Mouse (Mus musculus) cerebellum, adult 8-10 months (tissue): ENCODE data around the gene Atp1a4.

Experiments
- DNase-seq: peaks from one replicate; pipeline ENCODE4 v3.0.0; 2022

Atp1a4 gene

DNA sequence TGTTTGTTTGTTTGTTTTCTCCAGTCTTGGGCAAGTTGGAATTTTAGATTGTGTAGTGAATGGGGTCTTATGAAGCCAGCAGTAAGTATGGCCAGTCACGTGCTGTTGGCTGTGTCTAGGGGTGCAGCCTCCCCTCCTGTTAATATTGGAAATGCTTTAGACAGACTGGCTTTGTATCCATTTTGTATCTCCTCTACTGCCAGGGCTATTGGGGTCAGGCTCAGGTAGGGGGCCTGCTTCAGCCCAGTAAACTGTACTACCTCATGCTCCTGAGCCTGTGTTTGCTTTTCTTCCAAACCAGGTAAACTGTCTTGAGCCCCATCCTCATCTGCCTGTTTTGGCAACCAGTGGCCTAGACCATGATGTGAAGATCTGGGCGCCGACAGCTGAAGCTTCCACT, 66.0 kb downstream of the Atp1a4 start:
- DNase-seq = no peak

DNA sequence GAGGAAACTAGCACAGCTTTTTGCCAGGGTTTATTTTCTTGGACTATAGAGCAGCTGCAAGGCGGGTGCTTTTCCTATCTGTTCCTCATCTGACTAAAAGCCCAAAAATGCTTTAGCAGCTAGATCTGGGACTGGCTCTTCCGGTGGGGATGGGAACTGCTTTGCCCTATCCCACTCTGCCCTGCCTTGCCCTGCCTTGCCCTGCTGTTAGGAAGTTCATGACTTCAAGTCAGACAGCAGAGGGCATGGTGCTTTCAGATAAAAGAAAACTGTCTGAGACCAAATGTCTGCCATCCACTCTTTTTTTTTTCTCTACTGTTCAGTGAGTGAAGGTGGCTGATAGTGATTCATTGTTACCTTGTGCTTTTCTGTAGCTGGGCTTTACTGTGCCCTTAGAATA, 66.6 kb downstream of the Atp1a4 start:
- DNase-seq = no peak

DNA sequence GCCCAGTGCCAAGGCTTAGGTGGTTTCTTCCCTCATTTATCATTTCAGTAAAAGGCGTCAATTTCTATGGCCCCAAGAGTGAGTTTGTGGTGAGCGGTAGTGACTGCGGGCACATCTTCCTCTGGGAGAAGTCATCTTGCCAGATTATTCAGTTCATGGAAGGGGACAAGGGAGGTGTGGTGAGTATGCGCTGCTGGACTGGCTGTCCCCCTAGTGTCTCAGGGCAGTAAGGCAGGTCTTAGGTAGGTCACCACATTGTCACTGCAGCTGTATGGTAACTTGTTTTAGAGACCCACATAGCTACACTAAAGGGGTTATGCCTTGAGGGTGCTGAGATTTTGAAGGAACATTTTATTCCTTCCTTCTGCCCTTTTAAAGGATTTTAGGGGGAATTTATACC, 69.3 kb downstream of the Atp1a4 start:
- no peak for DNase-seq

DNA sequence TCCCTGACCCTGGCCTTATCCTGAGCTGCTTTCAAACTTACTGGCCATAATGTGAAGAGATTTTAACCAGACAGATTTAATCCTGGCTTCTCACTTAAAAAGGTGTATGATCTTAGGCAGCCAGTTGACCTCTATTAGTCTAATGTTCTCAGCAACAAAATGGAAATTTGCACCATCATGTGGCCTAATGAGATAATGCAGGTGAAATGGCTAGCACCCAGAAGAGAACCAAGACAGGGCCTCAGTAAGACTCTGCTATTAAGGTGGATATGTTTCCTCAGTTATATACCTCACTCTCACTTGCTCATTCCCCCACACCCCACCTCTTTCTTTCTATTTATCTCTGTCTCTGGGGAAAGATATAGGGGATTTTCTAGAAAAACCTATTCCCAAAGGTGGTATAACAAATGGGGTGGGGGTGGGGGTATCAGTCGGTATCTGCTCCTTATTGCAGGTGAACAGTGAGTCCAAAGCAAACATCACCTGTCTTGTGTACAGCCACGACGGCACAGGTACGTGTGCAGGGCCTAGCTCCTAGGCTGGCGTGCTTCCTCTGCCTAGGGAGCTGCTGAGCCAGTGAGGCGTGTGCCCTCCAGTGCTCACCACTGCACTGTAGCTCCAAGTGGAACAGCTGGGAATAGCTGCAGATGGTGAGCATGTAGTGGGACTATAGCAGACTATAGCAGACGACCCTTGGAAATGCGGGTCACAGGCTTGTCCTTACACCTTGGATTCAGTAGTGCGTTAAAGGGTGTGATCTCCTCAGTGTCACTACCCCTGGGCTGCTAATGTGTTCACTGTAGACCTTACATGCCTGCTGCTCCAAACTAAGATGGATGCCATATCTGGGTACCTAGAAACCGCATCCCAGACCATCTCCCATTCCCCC, 71.6 kb downstream of the Atp1a4 start:
- DNase-seq = no peak

DNA sequence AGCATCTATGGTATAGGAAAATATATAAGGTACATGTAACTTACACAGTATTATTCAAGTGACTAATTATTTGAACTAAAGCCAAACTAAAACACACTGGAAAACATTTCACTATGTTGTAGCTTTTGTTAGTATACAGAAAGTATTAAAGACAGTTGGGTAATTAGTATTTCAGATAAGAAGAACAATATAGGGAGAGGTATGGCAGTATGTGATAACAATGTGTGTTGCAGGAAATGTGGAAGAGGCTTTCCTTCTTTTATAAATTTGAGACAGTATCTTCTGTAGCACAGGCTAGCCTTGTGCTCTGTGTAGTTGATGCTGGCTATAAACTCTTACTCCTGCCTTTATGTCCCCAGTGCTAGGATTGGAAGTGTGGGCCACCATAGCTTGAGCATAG, 74.3 kb downstream of the Atp1a4 start:
- DNase-seq = no peak

DNA sequence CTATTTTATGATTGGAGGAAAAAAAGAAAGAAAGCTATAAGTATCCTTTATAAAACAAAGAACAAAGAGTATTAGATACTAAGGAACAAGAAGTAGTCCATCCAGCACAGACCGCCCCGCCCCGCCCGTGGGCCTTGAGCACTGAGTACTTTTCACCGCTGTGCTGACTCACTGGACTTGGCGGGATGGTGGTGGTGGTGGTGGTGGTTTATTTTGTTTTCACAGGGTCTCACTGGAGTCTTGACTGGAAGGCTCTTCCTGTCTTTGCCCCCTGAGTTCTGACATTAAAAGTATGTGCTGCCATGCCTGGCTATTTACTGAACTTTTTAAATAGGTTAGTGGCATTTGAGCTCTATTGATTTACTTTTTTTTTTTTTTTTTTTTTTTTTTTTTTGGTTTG, 75.2 kb downstream of the Atp1a4 start:
- no peak for DNase-seq

DNA sequence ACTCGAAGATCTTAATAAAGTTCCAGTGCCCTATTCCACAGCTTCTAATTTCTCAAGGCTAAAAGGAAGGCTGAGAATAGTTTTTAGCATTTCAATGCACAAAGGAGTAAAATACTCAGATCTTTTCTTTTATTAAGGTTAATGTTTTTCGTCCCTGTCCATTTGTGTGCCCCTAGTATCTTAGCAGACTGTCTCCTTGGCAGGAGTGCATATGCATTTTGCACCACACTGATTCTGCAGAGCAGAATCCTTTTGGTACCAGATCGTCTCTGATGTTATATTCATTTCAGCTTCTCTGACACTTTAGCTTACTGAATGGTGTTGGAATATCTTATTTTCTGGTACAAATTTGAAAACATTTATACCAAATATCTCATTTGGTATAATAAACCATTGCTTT, 76.4 kb downstream of the Atp1a4 start:
- no peak for DNase-seq

DNA sequence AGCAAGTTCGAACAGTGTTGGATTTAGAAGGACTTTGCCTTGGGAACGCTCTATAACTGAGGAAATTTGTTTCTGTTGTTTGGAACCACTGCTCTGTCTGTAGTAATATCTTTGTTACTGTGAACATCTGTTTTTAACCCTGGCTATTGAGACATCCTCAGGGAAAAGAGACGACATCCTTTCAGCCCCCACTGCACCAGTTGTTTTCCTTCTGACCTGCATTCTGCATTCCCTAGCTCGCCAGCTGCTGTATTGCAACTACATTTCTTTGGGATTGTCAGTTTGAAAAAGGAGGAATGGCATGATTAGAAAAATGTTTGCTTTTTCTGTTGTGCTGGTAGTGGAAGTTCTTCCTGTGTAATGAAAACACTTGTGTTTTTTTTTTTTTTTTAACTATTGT, 77.3 kb downstream of the Atp1a4 start:
- no peak for DNase-seq

DNA sequence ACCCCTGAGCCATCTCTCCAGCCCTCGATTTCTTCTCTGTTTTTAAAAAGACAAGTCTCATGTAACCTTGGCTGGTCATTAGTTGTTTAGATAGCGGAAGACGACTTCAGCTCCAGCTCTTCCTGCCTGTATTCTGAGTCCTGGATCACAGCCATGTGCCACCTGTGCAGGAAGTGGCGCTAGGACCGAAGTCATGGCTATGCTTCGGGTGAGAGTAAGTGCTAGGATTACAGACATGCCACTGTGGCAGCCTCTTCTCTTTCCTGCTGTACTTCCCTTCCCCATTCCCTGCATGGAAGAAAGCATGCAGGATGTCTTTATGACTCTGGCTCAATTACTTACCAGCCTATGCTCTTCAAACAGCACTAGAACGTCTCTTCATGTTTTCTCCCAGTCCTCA, 79.1 kb downstream of the Atp1a4 start:
- DNase-seq = no peak

DNA sequence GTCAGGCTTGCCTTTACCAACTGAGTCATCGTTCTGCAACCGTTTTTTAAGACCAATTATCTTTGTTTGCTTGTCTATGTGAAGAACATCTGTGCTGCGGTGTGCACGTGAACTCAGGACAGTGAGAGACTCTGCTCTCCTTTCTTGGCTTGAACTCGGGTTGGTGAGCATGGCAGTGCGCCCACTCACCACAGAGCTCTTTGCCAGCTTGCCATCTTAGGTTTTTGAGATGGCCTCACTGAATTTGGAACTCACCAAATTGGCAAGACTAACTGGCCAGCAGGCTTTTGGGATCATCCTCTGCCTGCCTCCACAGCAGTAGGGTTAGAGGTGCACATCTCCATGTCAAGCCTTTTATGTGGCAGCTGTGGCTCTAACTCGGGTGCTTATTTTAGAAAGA, 80.4 kb downstream of the Atp1a4 start:
- no peak for DNase-seq
